Mouse (Mus musculus) embryonic facial prominence, embryonic 14.5 days (tissue): ENCODE measurements around the gene Shroom1. TPM values are rescaled to one million over a fixed set of nuclear protein-coding genes. Genes with fewer than 3 reads are reported as not detected.
A peak's percentile ranks its signal among the peaks of the same experiment; 100 is the strongest.

Experiments used
- ATAC-seq: fragments of 200-750 bp; cut with Nextera tagmentation; 2 replicates; pipeline ENCODE4 v1.8.0; 2017; ENCODE audit warnings: low read depth, moderate number of reproducible peaks, moderate TSS enrichment
- DNase-seq: peaks from one replicate; pipeline ENCODE4 v3.0.0-alpha.2; 2015; ENCODE audit warnings: low spot score
- H3K27ac ChIP-seq: fragments of 300-500 bp; sonication (generic); replicated peaks from 2 replicates; pipeline ENCODE4 v1.5.1; 2014; ENCODE audit warnings: low read depth, mild to moderate bottlenecking, low read length, moderate library complexity
- H3K27me3 ChIP-seq: fragments of 300-500 bp; sonication (generic); replicated peaks from 2 replicates; pipeline ENCODE4 v1.6.1; 2014; ENCODE audit warnings: low read length; ENCODE audit not compliant: control insufficient read depth, insufficient read depth
- H3K36me3 ChIP-seq: fragments of 300-500 bp; sonication (generic); 2 replicates; pipeline ENCODE4 v1.6.1; 2014; ENCODE audit warnings: low read length, mixed read lengths; ENCODE audit not compliant: control insufficient read depth, insufficient read depth
- H3K4me1 ChIP-seq: fragments of 300-500 bp; sonication (generic); 2 replicates; pipeline ENCODE4 v1.6.1; 2014; ENCODE audit warnings: antibody characterized with exemption, low read length; ENCODE audit not compliant: control insufficient read depth, insufficient read depth
- H3K4me2 ChIP-seq: fragments of 300-500 bp; sonication (generic); 2 replicates; pipeline ENCODE4 v1.6.1; 2014; ENCODE audit warnings: low read depth, mild to moderate bottlenecking, low read length, moderate library complexity, mixed read lengths
- H3K4me3 ChIP-seq: fragments of 300-500 bp; sonication (generic); 2 replicates; pipeline ENCODE4 v1.5.1; 2014; ENCODE audit warnings: low read depth, mild to moderate bottlenecking, low read length
- H3K9ac ChIP-seq: fragments of 300-500 bp; sonication (generic); 2 replicates; pipeline ENCODE4 v1.6.1; 2014; ENCODE audit warnings: low read depth, mild to moderate bottlenecking, low read length, moderate library complexity, mixed read lengths
- H3K9me3 ChIP-seq: fragments of 300-500 bp; sonication (generic); 2 replicates; pipeline ENCODE4 v1.6.1; 2016; ENCODE audit warnings: low read length; ENCODE audit not compliant: control insufficient read depth
- WGBS: fragments of 180-500 bp; shearing (Covaris S2); extraction: QIAGEN DNeasy Blood & Tissue Kit; methylation state at CpG from one replicate; pipeline ENCODE4 v1.1.7; 2014; 5-methylcytosine and 5-hydroxymethylcytosine counted together
- polyA plus RNA-seq: library from polyadenylated mRNA; unstranded; fragments of >200 nt; fragmentation: Nextera tagmentation; extraction: Ambion mirVana; gene quantifications from 2 replicates; pipeline ENCODE4 v1.2.1, GENCODE M21; 2014

Shroom1 gene
- polyA plus RNA-seq, 1 experiment from 2014 or later, result 2.9 TPM

DNA sequence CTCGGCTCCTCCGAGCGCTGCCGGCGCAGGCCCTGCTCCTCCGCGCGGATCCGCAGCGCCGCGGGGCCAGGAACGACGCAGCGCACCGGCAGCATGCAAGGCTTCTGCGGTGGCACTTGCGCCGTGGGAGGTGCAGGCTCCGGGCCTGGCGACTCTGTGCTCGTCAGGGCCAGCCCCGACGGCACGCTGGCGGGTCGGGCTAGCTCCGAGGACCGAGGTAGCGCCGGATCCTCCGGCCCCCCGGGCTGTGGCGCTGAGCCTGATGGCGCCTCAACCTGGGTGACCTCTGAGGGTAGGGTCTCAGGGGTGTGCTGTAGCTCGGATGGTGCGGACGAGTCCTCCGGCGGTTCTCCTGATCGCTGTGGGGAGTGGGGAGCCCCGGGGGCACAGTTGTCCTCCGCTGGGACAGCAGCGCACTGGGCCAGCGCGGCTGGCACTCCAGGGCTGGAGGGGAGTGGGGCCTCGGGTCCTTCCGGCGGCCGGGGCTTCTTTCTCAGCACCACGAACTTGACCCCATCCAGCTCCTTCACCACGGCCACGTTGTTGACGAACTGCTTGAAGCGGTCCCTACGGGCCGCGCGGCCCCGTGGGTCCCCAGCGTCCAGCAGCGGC, 22.3 kb downstream of the Shroom1 start:
- Histone ChIP-seq H3K4me1 (0 out of 2 replicates have a peak, but pooled peaks cover 11% of the 10 kb centered on the region), H3K9me3 (no peaks in the 10 kb centered on the region), H3K4me3 (peak overlapping the region; percentile 47), H3K36me3 (no peaks in the 10 kb centered on the region), H3K4me2 (peak overlapping the region; percentile 83), H3K27me3 (peaks cover 64% of the 10 kb centered on the region), H3K9ac (peak overlapping the region; percentile 49), H3K27ac (no peak overlapping the region)
- ATAC-seq (peak; percentile 13), DNase-seq (no peak)
- WGBS, result 2% methylated on average over 16 of the region's 62 CpGs

DNA sequence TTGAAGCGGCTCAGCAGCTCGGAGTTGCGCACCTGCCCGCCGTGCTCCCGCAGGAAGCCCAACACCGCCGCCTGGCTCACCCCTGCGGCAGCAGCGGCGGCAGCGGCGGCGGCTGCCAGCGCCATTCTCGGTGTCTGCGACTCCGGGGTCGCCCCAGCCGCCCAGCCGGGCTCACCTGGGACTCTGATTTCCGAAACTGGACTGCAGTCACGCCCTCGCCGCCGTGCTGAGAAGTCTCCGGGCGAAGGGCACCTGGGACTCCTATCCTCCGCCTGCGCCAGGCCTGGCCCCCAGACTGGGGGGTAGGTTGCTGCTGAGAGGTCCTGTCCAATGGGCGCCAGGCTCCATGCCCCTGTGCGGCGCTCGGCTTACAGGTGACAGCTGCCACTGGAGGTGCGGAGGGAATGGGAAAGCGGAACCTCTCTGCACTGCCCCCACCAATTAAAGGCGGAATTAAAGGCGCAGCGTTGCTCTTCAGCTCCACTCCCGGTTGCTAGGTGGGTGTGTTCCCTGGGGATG, 22.8 kb downstream of the Shroom1 start, which contains the start of the genes Gm9945 and Sowaha:
TSS of gene Gm9945 (plus strand) at position 384 of the 519 bp plus-strand sequence.
TSS of gene Sowaha (minus strand) at position 492 of the 519 bp plus-strand sequence.
- peak within 1 kb of the TSS; percentile 83 for H3K4me2 ChIP-seq
- H3K27me3 ChIP-seq, result peaks cover 59% of the 10 kb centered on the region
- H3K9ac ChIP-seq, result peak within 1 kb of the TSS; percentile 49
- peak; percentile 89 for ATAC-seq
- H3K27ac ChIP-seq, result no peak within 1 kb of the TSS
- 7% methylated on average over 21 of the region's 40 CpGs for WGBS
- H3K4me3 ChIP-seq, result peak within 1 kb of the TSS; percentile 47
- H3K36me3 ChIP-seq, result no peaks in the 10 kb centered on the region
- DNase-seq, result peak; percentile 59
- 0 out of 2 replicates have a peak, but pooled peaks cover 11% of the 10 kb centered on the region for H3K4me1 ChIP-seq
- H3K9me3 ChIP-seq, result no peaks in the 10 kb centered on the region

DNA sequence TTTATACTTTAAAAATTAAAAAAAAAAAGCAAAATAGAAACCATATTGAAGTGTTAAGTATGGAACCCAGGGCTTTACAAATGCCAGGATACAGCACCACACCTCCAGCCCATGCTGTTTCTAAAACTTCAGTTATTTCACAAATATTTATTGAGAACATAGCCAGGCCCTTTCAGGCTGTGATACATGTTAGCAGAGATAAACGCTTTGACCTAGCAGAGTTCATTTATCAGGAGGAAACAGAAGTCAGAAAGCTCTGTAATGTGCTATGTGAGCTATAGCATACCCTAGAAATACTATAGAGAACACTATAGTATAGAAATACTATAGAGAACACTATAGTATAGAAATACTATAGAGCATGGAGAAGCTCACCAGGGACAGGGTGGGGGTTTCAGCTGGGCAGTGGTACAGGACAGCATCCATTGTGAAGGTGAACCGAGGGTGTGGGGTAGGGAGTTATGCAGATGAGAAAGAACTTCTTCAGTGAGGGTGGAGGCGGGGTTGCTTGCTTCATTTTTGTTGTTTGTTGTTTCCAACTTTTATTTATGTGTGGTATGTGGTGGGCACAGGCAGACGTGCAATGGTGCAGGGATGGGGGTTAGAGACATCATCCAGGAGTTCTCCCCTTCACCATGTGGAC, 24.2 kb downstream of the Shroom1 start:
- no peak overlapping the region for H3K4me2 ChIP-seq
- H3K9ac ChIP-seq, result no peak overlapping the region
- H3K36me3 ChIP-seq, result no peaks in the 10 kb centered on the region
- peaks cover 56% of the 10 kb centered on the region for H3K27me3 ChIP-seq
- H3K4me1 ChIP-seq, result 0 out of 2 replicates have a peak, but pooled peaks cover 11% of the 10 kb centered on the region
- no peak for ATAC-seq
- no peak overlapping the region for H3K27ac ChIP-seq
- DNase-seq, result no peak
- H3K4me3 ChIP-seq, result no peak overlapping the region
- no peaks in the 10 kb centered on the region for H3K9me3 ChIP-seq
- 65% methylated on average over 4 of the region's 4 CpGs for WGBS

- Histone ChIP-seq H3K4me1 (0 out of 2 replicates have a peak, but pooled peaks cover 11% of the 10 kb centered on the region), H3K27ac (no peak overlapping the region), H3K9ac (no peak overlapping the region), H3K4me2 (no peak overlapping the region), H3K4me3 (no peak overlapping the region), H3K27me3 (peaks cover 42% of the 10 kb centered on the region), H3K9me3 (no peaks in the 10 kb centered on the region), H3K36me3 (no peaks in the 10 kb centered on the region)
- ATAC-seq (no peak), DNase-seq (no peak)
- WGBS, result 76% methylated on average over 9 of the region's 9 CpGs
These were observed 26.3 kb downstream of the Shroom1 start for GRCm38 (mm10) chr11:53483159-53483891.

DNA sequence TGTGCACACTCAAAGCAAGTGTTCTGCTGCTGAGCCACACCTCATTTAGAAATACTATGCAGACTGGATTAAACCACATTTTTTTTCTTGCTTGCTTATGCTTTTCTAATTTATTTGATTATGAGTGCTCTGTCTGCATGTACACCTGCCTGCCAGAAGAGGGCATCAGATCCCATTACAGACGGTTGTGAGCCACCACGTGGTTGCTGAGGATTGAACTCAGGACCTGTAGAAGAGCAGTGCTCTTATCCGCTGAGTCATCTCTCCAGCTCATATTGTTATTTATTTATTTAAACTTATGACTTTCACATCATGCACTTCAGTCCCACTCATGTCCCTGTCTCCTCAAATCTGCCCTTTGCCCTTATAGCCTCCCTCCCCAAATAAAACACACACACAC, 28.7 kb downstream of the Shroom1 start:
- Histone ChIP-seq H3K27ac (no peak overlapping the region), H3K9me3 (no peaks in the 10 kb centered on the region), H3K27me3 (peaks cover 18% of the 10 kb centered on the region), H3K4me3 (no peak overlapping the region), H3K4me1 (no peaks in the 10 kb centered on the region), H3K4me2 (no peak overlapping the region), H3K36me3 (no peaks in the 10 kb centered on the region), H3K9ac (no peak overlapping the region)
- ATAC-seq (no peak), DNase-seq (no peak)
- WGBS, result 42% methylated on average over 3 of the region's 3 CpGs

DNA sequence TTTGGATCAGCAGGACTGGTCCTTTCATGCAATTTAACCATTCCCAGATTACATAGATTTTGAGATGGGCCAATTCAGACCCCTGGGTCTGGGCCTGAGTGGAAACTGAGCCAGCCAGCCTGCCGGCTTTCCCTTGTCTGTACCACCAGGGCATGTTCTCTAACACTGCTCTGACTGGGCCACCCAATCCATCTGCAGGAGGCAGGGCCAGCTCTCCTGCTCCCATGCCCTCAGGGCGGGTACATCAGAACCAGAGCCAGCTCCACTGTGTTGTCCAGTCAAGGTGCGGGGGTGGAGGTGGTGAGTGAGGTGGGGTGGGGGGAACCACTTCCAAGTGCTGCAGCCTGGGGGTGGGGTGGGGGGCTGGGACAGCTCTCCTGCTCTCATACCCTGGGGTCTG, 29.3 kb downstream of the Shroom1 start:
- DNase-seq, result no peak
- Histone ChIP-seq H3K4me2 (no peak overlapping the region), H3K4me3 (no peak overlapping the region), H3K27ac (no peak overlapping the region), H3K27me3 (peaks cover 12% of the 10 kb centered on the region), H3K36me3 (no peaks in the 10 kb centered on the region), H3K4me1 (no peaks in the 10 kb centered on the region), H3K9ac (no peak overlapping the region), H3K9me3 (no peaks in the 10 kb centered on the region)
- 71% methylated on average over 3 of the region's 3 CpGs for WGBS
- no peak for ATAC-seq

DNA sequence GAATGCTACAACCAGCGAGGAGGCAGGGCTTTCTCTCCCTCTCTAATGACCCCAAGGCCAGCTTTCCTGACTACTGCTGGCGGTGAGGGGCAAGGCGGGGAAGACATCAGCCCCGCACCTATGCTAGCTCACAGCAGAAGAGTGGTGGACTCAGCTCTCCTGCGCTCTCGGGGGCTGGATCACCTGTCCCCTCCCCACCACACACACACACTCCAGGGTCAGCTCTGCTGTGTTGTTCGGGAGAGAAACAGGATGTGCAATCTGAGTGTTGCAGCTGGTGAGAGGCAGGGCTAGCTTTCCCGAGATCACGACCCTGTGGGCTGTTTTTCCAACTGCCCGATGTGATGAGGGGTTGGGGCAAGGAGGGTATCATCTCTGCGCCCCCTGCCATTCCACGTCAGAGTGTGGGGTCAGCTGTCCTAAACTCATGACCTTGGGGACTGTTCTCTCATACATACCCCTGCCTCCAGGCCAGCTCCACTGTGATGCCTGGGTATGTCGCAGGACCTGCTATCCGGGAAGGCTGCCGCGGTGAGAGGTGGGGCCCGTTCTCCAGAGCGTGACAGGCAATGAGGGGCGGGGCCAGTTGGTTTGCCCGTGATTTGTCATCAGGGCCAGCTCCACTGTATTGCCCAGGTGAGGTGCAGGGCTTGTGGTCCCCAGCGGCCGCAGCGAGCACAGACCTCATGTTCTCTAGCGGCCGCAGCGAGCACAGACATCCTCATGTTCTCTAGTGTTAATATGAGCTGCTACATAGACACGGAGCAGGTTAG, 30.0 kb downstream of the Shroom1 start:
- Histone ChIP-seq H3K4me2 (peak overlapping the region; percentile 43), H3K36me3 (no peaks in the 10 kb centered on the region), H3K4me1 (no peaks in the 10 kb centered on the region), H3K9me3 (no peaks in the 10 kb centered on the region), H3K27ac (no peak overlapping the region), H3K9ac (no peak overlapping the region; the same call in 1 of the 2 replicates), H3K4me3 (peak overlapping the region; percentile 15), H3K27me3 (peaks cover 8% of the 10 kb centered on the region; the same call in 1 of the 2 replicates)
- no peak for DNase-seq
- peak; percentile 67 for ATAC-seq
- 11% methylated on average over 25 of the region's 27 CpGs for WGBS

DNA sequence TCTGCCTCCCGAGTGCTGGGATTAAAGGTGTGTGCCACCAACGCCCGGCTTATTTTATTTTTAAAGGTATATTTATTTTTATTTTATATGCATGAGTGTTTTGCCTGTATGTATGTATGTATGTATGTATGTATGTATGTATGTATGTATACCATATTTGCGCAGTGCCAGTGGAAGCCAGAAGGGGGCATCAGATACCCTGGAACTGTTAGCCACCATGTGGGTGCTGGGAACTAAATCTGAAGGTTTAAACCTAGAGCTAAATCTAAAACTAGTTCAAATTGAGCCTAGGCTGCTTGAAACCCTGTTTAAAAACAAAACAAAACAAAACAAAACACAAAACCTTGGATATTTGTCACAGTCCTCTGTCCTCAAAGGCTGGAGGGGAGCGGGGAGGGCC, 32.0 kb downstream of the Shroom1 start:
- ATAC-seq (no peak), DNase-seq (no peak)
- Histone ChIP-seq H3K4me2 (no peak overlapping the region), H3K27ac (no peak overlapping the region), H3K9me3 (no peaks in the 10 kb centered on the region), H3K9ac (no peak overlapping the region), H3K4me1 (no peaks in the 10 kb centered on the region), H3K27me3 (0 out of 2 replicates have a peak, but pooled peaks cover 4% of the 10 kb centered on the region), H3K36me3 (no peaks in the 10 kb centered on the region), H3K4me3 (no peak overlapping the region)
- 93% methylated on average over 5 of the region's 5 CpGs for WGBS
